Mouse (Mus musculus): Measurements from ENCODE around the gene Gm12248. TPM values are rescaled to one million over a fixed set of nuclear protein-coding genes. Genes with fewer than 3 reads are reported as not detected.

The Gm12248 gene
- polyA plus RNA-seq, 1 experiment from 2014 or later = 0.13 TPM

- H3K9ac ChIP-seq (ENCODE audit: low read depth, low read length) = no peak overlapping the region; the same call in 1 of the 2 replicates
- WGBS = 2% methylated on average over 30 of the region's 38 CpGs
Observed at GRCm38 (mm10) chr11:58097621-58098365, 4.9 kb upstream of the Gm12248 start.

GRCm38 (mm10) chr11:58096821-58097620 is 4.1 kb upstream of the Gm12248 start:
- Histone ChIP-seq H3K4me3 (ENCODE audit: low read depth, low read length) (no peak overlapping the region; the same call in 1 of the 2 replicates), H3K9me3 (replicated peaks; ENCODE audit: control insufficient read depth, low read length, poor library complexity, severe bottlenecking) (no peaks in the 10 kb centered on the region), H3K27ac (ENCODE audit: low read length) (no peak overlapping the region), H3K4me2 (ENCODE audit: low read length) (peak overlapping the region; percentile 57; the same call in 1 of the 2 replicates), H3K4me1 (ENCODE audit: control insufficient read depth, insufficient read depth, low read length) (peaks cover 3% of the 10 kb centered on the region; the same call in 1 of the 2 replicates), H3K36me3 (ENCODE audit: control insufficient read depth, insufficient read depth, low read length) (no peaks in the 10 kb centered on the region), H3K9ac (ENCODE audit: low read depth, low read length) (no peak overlapping the region), H3K27me3 (ENCODE audit: control insufficient read depth, insufficient read depth, low read depth, low read length) (peaks cover 3% of the 10 kb centered on the region; the same call in 1 of the 2 replicates)
- ATAC-seq = no peak
- WGBS = 52% methylated on average over 20 of the region's 20 CpGs

More at GRCm38 (mm10) chr11:58097621-58098365, 4.9 kb upstream of the Gm12248 start:
- peak overlapping the region; percentile 57 for H3K4me2 ChIP-seq (ENCODE audit: low read length)
- no peaks in the 10 kb centered on the region for H3K36me3 ChIP-seq (ENCODE audit: control insufficient read depth, insufficient read depth, low read length)
- H3K4me1 ChIP-seq (ENCODE audit: control insufficient read depth, insufficient read depth, low read length) = peaks cover 3% of the 10 kb centered on the region; the same call in 1 of the 2 replicates
- H3K27ac ChIP-seq (ENCODE audit: low read length) = no peak overlapping the region
- H3K27me3 ChIP-seq (ENCODE audit: control insufficient read depth, insufficient read depth, low read depth, low read length) = peaks cover 3% of the 10 kb centered on the region; the same call in 1 of the 2 replicates
- no peak for ATAC-seq
- peak overlapping the region; percentile 27 for H3K4me3 ChIP-seq (ENCODE audit: low read depth, low read length)
- no peaks in the 10 kb centered on the region for H3K9me3 ChIP-seq (replicated peaks; ENCODE audit: control insufficient read depth, low read length, poor library complexity, severe bottlenecking)

GRCm38 (mm10) chr11:58096160-58096559 is 3.2 kb upstream of the Gm12248 start:
- no peak for ATAC-seq
- Histone ChIP-seq H3K4me3 (ENCODE audit: low read depth, low read length) (no peak overlapping the region), H3K4me1 (ENCODE audit: control insufficient read depth, insufficient read depth, low read length) (peaks cover 3% of the 10 kb centered on the region; the same call in 1 of the 2 replicates), H3K4me2 (ENCODE audit: low read length) (no peak overlapping the region), H3K9ac (ENCODE audit: low read depth, low read length) (no peak overlapping the region), H3K9me3 (replicated peaks; ENCODE audit: control insufficient read depth, low read length, poor library complexity, severe bottlenecking) (no peaks in the 10 kb centered on the region), H3K27ac (ENCODE audit: low read length) (no peak overlapping the region), H3K36me3 (ENCODE audit: control insufficient read depth, insufficient read depth, low read length) (no peaks in the 10 kb centered on the region), H3K27me3 (ENCODE audit: control insufficient read depth, insufficient read depth, low read depth, low read length) (peaks cover 3% of the 10 kb centered on the region; the same call in 1 of the 2 replicates)
- 85% methylated on average over 5 of the region's 5 CpGs for WGBS

- no peak for ATAC-seq
- peaks cover 3% of the 10 kb centered on the region; the same call in 1 of the 2 replicates for H3K4me1 ChIP-seq (ENCODE audit: control insufficient read depth, insufficient read depth, low read length)
- no peaks in the 10 kb centered on the region for H3K9me3 ChIP-seq (replicated peaks; ENCODE audit: control insufficient read depth, low read length, poor library complexity, severe bottlenecking)
- H3K4me2 ChIP-seq (ENCODE audit: low read length) = no peak overlapping the region
- peaks cover 3% of the 10 kb centered on the region; the same call in 1 of the 2 replicates for H3K27me3 ChIP-seq (ENCODE audit: control insufficient read depth, insufficient read depth, low read depth, low read length)
- H3K36me3 ChIP-seq (ENCODE audit: control insufficient read depth, insufficient read depth, low read length) = no peaks in the 10 kb centered on the region
- H3K27ac ChIP-seq (ENCODE audit: low read length) = no peak overlapping the region
- 93% methylated on average over 1 of the region's 1 CpGs for WGBS
- no peak overlapping the region for H3K4me3 ChIP-seq (ENCODE audit: low read depth, low read length)
- H3K9ac ChIP-seq (ENCODE audit: low read depth, low read length) = no peak overlapping the region
Observed at GRCm38 (mm10) chr11:58095561-58095960, 2.6 kb upstream of the Gm12248 start.

- no peak for ATAC-seq
- 36% methylated on average over 4 of the region's 4 CpGs for WGBS
Observed at GRCm38 (mm10) chr11:58094766-58095165, 1.8 kb upstream of the Gm12248 start.

GRCm38 (mm10) chr11:58092541-58092940 is 393 bp downstream of the Gm12248 start:
- H3K36me3 ChIP-seq (ENCODE audit: control insufficient read depth, insufficient read depth, low read length) = no peaks in the 10 kb centered on the region
- H3K27me3 ChIP-seq (ENCODE audit: control insufficient read depth, insufficient read depth, low read depth, low read length) = no peaks in the 10 kb centered on the region
- no peak overlapping the region for H3K9ac ChIP-seq (ENCODE audit: low read depth, low read length)
- no peaks in the 10 kb centered on the region for H3K9me3 ChIP-seq (replicated peaks; ENCODE audit: control insufficient read depth, low read length, poor library complexity, severe bottlenecking)
- WGBS = 67% methylated on average over 4 of the region's 4 CpGs
- H3K4me3 ChIP-seq (ENCODE audit: low read depth, low read length) = no peak overlapping the region
- H3K27ac ChIP-seq (ENCODE audit: low read length) = no peak overlapping the region
- ATAC-seq = no peak
- no peak overlapping the region for H3K4me2 ChIP-seq (ENCODE audit: low read length)
- no peaks in the 10 kb centered on the region for H3K4me1 ChIP-seq (ENCODE audit: control insufficient read depth, insufficient read depth, low read length)

More at GRCm38 (mm10) chr11:58094766-58095165, 1.8 kb upstream of the Gm12248 start:
- peaks cover 3% of the 10 kb centered on the region; the same call in 1 of the 2 replicates for H3K27me3 ChIP-seq (ENCODE audit: control insufficient read depth, insufficient read depth, low read depth, low read length)
- no peak overlapping the region for H3K27ac ChIP-seq (ENCODE audit: low read length)
- H3K9ac ChIP-seq (ENCODE audit: low read depth, low read length) = no peak overlapping the region
- H3K4me1 ChIP-seq (ENCODE audit: control insufficient read depth, insufficient read depth, low read length) = peaks cover 3% of the 10 kb centered on the region; the same call in 1 of the 2 replicates
- H3K4me3 ChIP-seq (ENCODE audit: low read depth, low read length) = no peak overlapping the region
- H3K36me3 ChIP-seq (ENCODE audit: control insufficient read depth, insufficient read depth, low read length) = no peaks in the 10 kb centered on the region
- no peaks in the 10 kb centered on the region for H3K9me3 ChIP-seq (replicated peaks; ENCODE audit: control insufficient read depth, low read length, poor library complexity, severe bottlenecking)
- no peak overlapping the region for H3K4me2 ChIP-seq (ENCODE audit: low read length)

- Histone ChIP-seq H3K4me3 (ENCODE audit: low read depth, low read length) (no peak overlapping the region), H3K9me3 (replicated peaks; ENCODE audit: control insufficient read depth, low read length, poor library complexity, severe bottlenecking) (no peaks in the 10 kb centered on the region), H3K4me2 (ENCODE audit: low read length) (no peak overlapping the region), H3K9ac (ENCODE audit: low read depth, low read length) (no peak overlapping the region), H3K36me3 (ENCODE audit: control insufficient read depth, insufficient read depth, low read length) (no peaks in the 10 kb centered on the region), H3K27me3 (ENCODE audit: control insufficient read depth, insufficient read depth, low read depth, low read length) (no peaks in the 10 kb centered on the region), H3K4me1 (ENCODE audit: control insufficient read depth, insufficient read depth, low read length) (no peaks in the 10 kb centered on the region), H3K27ac (ENCODE audit: low read length) (no peak overlapping the region)
- 89% methylated on average over 6 of the region's 6 CpGs for WGBS
- no peak for ATAC-seq
Observed at GRCm38 (mm10) chr11:58081716-58082115, 11.2 kb downstream of the Gm12248 start.

GRCm38 (mm10) chr11:58077270-58077669 is 15.7 kb downstream of the Gm12248 start:
- WGBS = 64% methylated on average over 4 of the region's 4 CpGs
- no peaks in the 10 kb centered on the region for H3K36me3 ChIP-seq (ENCODE audit: control insufficient read depth, insufficient read depth, low read length)
- no peak overlapping the region for H3K9ac ChIP-seq (ENCODE audit: low read depth, low read length)
- H3K4me1 ChIP-seq (ENCODE audit: control insufficient read depth, insufficient read depth, low read length) = no peaks in the 10 kb centered on the region
- no peak for ATAC-seq
- H3K9me3 ChIP-seq (replicated peaks; ENCODE audit: control insufficient read depth, low read length, poor library complexity, severe bottlenecking) = no peaks in the 10 kb centered on the region
- no peak overlapping the region for H3K4me3 ChIP-seq (ENCODE audit: low read depth, low read length)
- H3K4me2 ChIP-seq (ENCODE audit: low read length) = no peak overlapping the region
- H3K27me3 ChIP-seq (ENCODE audit: control insufficient read depth, insufficient read depth, low read depth, low read length) = no peaks in the 10 kb centered on the region
- no peak overlapping the region for H3K27ac ChIP-seq (ENCODE audit: low read length)
